Mouse (Mus musculus) heart, embryonic 11.5 days (tissue): Measurements from ENCODE around the gene Ccdc85c. TPM values are rescaled to one million over a fixed set of nuclear protein-coding genes. Genes with fewer than 3 reads are reported as not detected.

Source experiments
- ATAC-seq: fragments of 200-750 bp; cut with Nextera tagmentation; replicated peaks from 2 replicates; pipeline ENCODE4 v1.8.0; 2017; ENCODE audit warnings: moderate library complexity; ENCODE audit not compliant: insufficient number of reproducible peaks, low FRiP score, low TSS enrichment
- H3K27ac ChIP-seq: fragments of 300-500 bp; sonication (generic); 2 replicates; pipeline ENCODE4 v1.5.1; 2014; ENCODE audit warnings: mild to moderate bottlenecking, low read depth, low read length
- H3K27me3 ChIP-seq: fragments of 300-500 bp; sonication (generic); 2 replicates; pipeline ENCODE4 v1.6.1; 2014; ENCODE audit warnings: mild to moderate bottlenecking, low read length, mixed read lengths; ENCODE audit not compliant: control insufficient read depth, insufficient read depth
- H3K36me3 ChIP-seq: fragments of 300-500 bp; sonication (generic); 2 replicates; pipeline ENCODE4 v1.6.1; 2014; ENCODE audit warnings: mild to moderate bottlenecking, low read length, moderate library complexity, mixed read lengths; ENCODE audit not compliant: control insufficient read depth, insufficient read depth
- H3K4me1 ChIP-seq: fragments of 300-500 bp; sonication (generic); 2 replicates; pipeline ENCODE4 v1.6.1; 2014; ENCODE audit warnings: low read length; ENCODE audit not compliant: control insufficient read depth, insufficient read depth
- H3K4me2 ChIP-seq: fragments of 300-500 bp; sonication (generic); 2 replicates; pipeline ENCODE4 v1.6.1; 2014; ENCODE audit warnings: mild to moderate bottlenecking, moderate library complexity
- H3K4me3 ChIP-seq: fragments of 300-500 bp; sonication (generic); 2 replicates; pipeline ENCODE4 v1.5.1; 2014; ENCODE audit warnings: low read depth, low read length
- H3K9ac ChIP-seq: fragments of 300-500 bp; sonication (generic); 2 replicates; pipeline ENCODE4 v1.6.1; 2014; ENCODE audit warnings: mild to moderate bottlenecking, low read depth, low read length, moderate library complexity
- H3K9me3 ChIP-seq: fragments of 300-500 bp; sonication (generic); replicated peaks from 2 replicates; pipeline ENCODE4 v1.6.1; 2016; ENCODE audit warnings: low read length; ENCODE audit not compliant: control insufficient read depth
- WGBS: fragments of 180-500 bp; shearing (Covaris S2); extraction: QIAGEN DNeasy Blood & Tissue Kit; methylation state at CpG from one replicate; pipeline ENCODE4 v1.1.7; 2014; ENCODE audit not compliant: insufficient replicate concordance; 5-methylcytosine and 5-hydroxymethylcytosine counted together
- polyA plus RNA-seq: library from polyadenylated mRNA; unstranded; fragments of >200 nt; fragmentation: Nextera tagmentation; extraction: Ambion mirVana; gene quantifications from 2 replicates; pipeline ENCODE4 v1.2.1, GENCODE M21; 2014

Ccdc85c gene
- polyA plus RNA-seq, 1 experiment from 2014 or later, result 7.8 TPM

GRCm38 (mm10) chr12:108225781-108226180 is 49.4 kb downstream of the Ccdc85c start:
- no peak overlapping the region for H3K27ac ChIP-seq
- no peak overlapping the region for H3K4me2 ChIP-seq
- no peaks in the 10 kb centered on the region for H3K27me3 ChIP-seq
- no peak overlapping the region for H3K4me3 ChIP-seq
- 59% methylated on average over 7 of the region's 7 CpGs for WGBS
- ATAC-seq, result no peak
- H3K36me3 ChIP-seq, result no peaks in the 10 kb centered on the region
- no peaks in the 10 kb centered on the region for H3K9me3 ChIP-seq
- H3K4me1 ChIP-seq, result peaks cover 69% of the 10 kb centered on the region
- 0 out of 2 replicates have a peak overlapping the region, but pooled peaks have one; percentile 2 for H3K9ac ChIP-seq

- Histone ChIP-seq H3K27ac (peak overlapping the region; percentile 35; the same call in 1 of the 2 replicates), H3K4me2 (no peak overlapping the region), H3K36me3 (no peaks in the 10 kb centered on the region), H3K9ac (peak overlapping the region; percentile 59), H3K9me3 (no peaks in the 10 kb centered on the region), H3K4me3 (no peak overlapping the region), H3K27me3 (no peaks in the 10 kb centered on the region), H3K4me1 (peaks cover 78% of the 10 kb centered on the region)
- ATAC-seq, result no peak
- 44% methylated on average over 6 of the region's 8 CpGs for WGBS
Observed at GRCm38 (mm10) chr12:108223357-108223756, 51.9 kb downstream of the Ccdc85c start.

- peaks cover 79% of the 10 kb centered on the region for H3K4me1 ChIP-seq
- H3K9me3 ChIP-seq, result no peaks in the 10 kb centered on the region
- no peak for ATAC-seq
- no peaks in the 10 kb centered on the region for H3K27me3 ChIP-seq
- no peaks in the 10 kb centered on the region for H3K36me3 ChIP-seq
- H3K4me3 ChIP-seq, result no peak overlapping the region
- no peak overlapping the region for H3K27ac ChIP-seq
- H3K4me2 ChIP-seq, result no peak overlapping the region
- WGBS, result 84% methylated on average over 7 of the region's 7 CpGs
- H3K9ac ChIP-seq, result no peak overlapping the region
Observed at GRCm38 (mm10) chr12:108221712-108222111, 53.5 kb downstream of the Ccdc85c start.

- Histone ChIP-seq H3K4me3 (no peak overlapping the region), H3K36me3 (no peaks in the 10 kb centered on the region), H3K4me1 (peaks cover 75% of the 10 kb centered on the region), H3K27me3 (no peaks in the 10 kb centered on the region), H3K9me3 (no peaks in the 10 kb centered on the region), H3K9ac (no peak overlapping the region), H3K4me2 (no peak overlapping the region), H3K27ac (no peak overlapping the region)
- 62% methylated on average over 10 of the region's 10 CpGs for WGBS
- ATAC-seq, result no peak
Observed at GRCm38 (mm10) chr12:108221206-108221605, 54.0 kb downstream of the Ccdc85c start.

GRCm38 (mm10) chr12:108220621-108221020 is 54.6 kb downstream of the Ccdc85c start:
- Histone ChIP-seq H3K27me3 (no peaks in the 10 kb centered on the region), H3K9ac (no peak overlapping the region), H3K9me3 (no peaks in the 10 kb centered on the region), H3K36me3 (no peaks in the 10 kb centered on the region), H3K27ac (no peak overlapping the region), H3K4me3 (no peak overlapping the region), H3K4me2 (no peak overlapping the region), H3K4me1 (peaks cover 70% of the 10 kb centered on the region)
- no peak for ATAC-seq
- WGBS, result 71% methylated on average over 12 of the region's 12 CpGs

GRCm38 (mm10) chr12:108219825-108220616 is 55.2 kb downstream of the Ccdc85c start:
- no peaks in the 10 kb centered on the region for H3K36me3 ChIP-seq
- no peak overlapping the region for H3K4me3 ChIP-seq
- H3K27ac ChIP-seq, result 0 out of 2 replicates have a peak overlapping the region, but pooled peaks have one; percentile 31
- ATAC-seq, result no peak
- WGBS, result 71% methylated on average over 21 of the region's 21 CpGs
- no peaks in the 10 kb centered on the region for H3K27me3 ChIP-seq
- H3K9me3 ChIP-seq, result no peaks in the 10 kb centered on the region
- peaks cover 68% of the 10 kb centered on the region for H3K4me1 ChIP-seq
- H3K9ac ChIP-seq, result no peak overlapping the region
- no peak overlapping the region for H3K4me2 ChIP-seq

- no peak for ATAC-seq
- Histone ChIP-seq H3K27ac (0 out of 2 replicates have a peak overlapping the region, but pooled peaks have one; percentile 31), H3K4me1 (peaks cover 68% of the 10 kb centered on the region), H3K4me2 (no peak overlapping the region), H3K27me3 (no peaks in the 10 kb centered on the region), H3K4me3 (no peak overlapping the region), H3K36me3 (no peaks in the 10 kb centered on the region), H3K9ac (no peak overlapping the region), H3K9me3 (no peaks in the 10 kb centered on the region)
- 58% methylated on average over 15 of the region's 15 CpGs for WGBS
Observed at GRCm38 (mm10) chr12:108219163-108219562, 56.1 kb downstream of the Ccdc85c start.

- peaks cover 70% of the 10 kb centered on the region for H3K4me1 ChIP-seq
- no peak overlapping the region for H3K4me2 ChIP-seq
- no peak overlapping the region for H3K4me3 ChIP-seq
- WGBS, result 58% methylated on average over 4 of the region's 5 CpGs
- ATAC-seq, result no peak
- H3K9ac ChIP-seq, result no peak overlapping the region
- no peaks in the 10 kb centered on the region for H3K9me3 ChIP-seq
- H3K27ac ChIP-seq, result no peak overlapping the region
- H3K27me3 ChIP-seq, result no peaks in the 10 kb centered on the region
- no peaks in the 10 kb centered on the region for H3K36me3 ChIP-seq
Observed at GRCm38 (mm10) chr12:108217572-108217971, 57.7 kb downstream of the Ccdc85c start.
